ENCODE assay signal across 26 mouse cellular contexts in genomic region chr12:52476036-52476435, GRCm38 (mm10).
"Had no signal": no experiment of that assay in that cellular context is flagged by ENCODE, and none has a peak within 500 bp of the region (broad histone marks: within the 10 kb centered on the region; RNA-seq: fewer than 3 reads in every experiment).

No protein-coding gene starts in this region.

- H3K27me3 ChIP-seq: heart, embryonic 12.5 days; hindbrain, embryonic 12.5 days; limb, embryonic 13.5 days; limb, embryonic 15.5 days; liver, embryonic 12.5 days had no signal

- H3K9me3 ChIP-seq: heart, embryonic 10.5 days; heart, embryonic 12.5 days; hindbrain, embryonic 10.5 days; hindbrain, embryonic 12.5 days; limb, embryonic 13.5 days; limb, embryonic 15.5 days; liver, embryonic 12.5 days had no signal

- H3K9ac ChIP-seq: heart, embryonic 12.5 days; hindbrain, embryonic 12.5 days; hindbrain, embryonic 14.5 days; limb, embryonic 13.5 days; limb, embryonic 15.5 days; liver, embryonic 12.5 days; liver, embryonic 14.5 days had no signal

- H3K36me3 ChIP-seq: heart, embryonic 10.5 days; heart, embryonic 12.5 days; hindbrain, embryonic 10.5 days; hindbrain, embryonic 12.5 days; limb, embryonic 13.5 days; limb, embryonic 15.5 days; liver, embryonic 12.5 days had no signal

- DNase-seq: gastrocnemius, adult 2 months; gastrocnemius, postnatal 10 days; gastrocnemius, postnatal 25 days; heart, adult 18-20 months; heart, postnatal 10 days; heart, postnatal 4 days; kidney, adult 11 months; kidney, adult 8-10 months; kidney, postnatal 14 days; kidney, postnatal 36 days; layer of hippocampus, postnatal 36 days; left cerebral cortex, postnatal 4 days; lung, adult 18-20 months had no signal

- H3K4me1 ChIP-seq: limb, embryonic 15.5 days had no signal

- H3K4me3 ChIP-seq: gastrocnemius, adult 2 months; heart, embryonic 10.5 days; heart, embryonic 12.5 days; hindbrain, embryonic 10.5 days; hindbrain, embryonic 12.5 days; limb, embryonic 13.5 days; limb, embryonic 15.5 days; liver, embryonic 12.5 days had no signal

- H3K4me2 ChIP-seq: heart, embryonic 12.5 days; hindbrain, embryonic 12.5 days; hindbrain, embryonic 14.5 days; limb, embryonic 13.5 days; limb, embryonic 15.5 days; liver, embryonic 12.5 days had no signal

- H3K27ac ChIP-seq: gastrocnemius, adult 2 months; heart, embryonic 10.5 days; hindbrain, embryonic 10.5 days; hindbrain, embryonic 12.5 days; hindbrain, embryonic 14.5 days; kidney, postnatal 0 days; limb, embryonic 13.5 days; limb, embryonic 15.5 days; liver, embryonic 12.5 days; liver, embryonic 14.5 days had no signal

- ATAC-seq: hindbrain, embryonic 16.5 days; inflammation-experienced regulatory T-cells, adult 6 months; intestine, embryonic 16.5 days; liver, embryonic 12.5 days had no signal
